Mouse (Mus musculus): ENCODE results near the gene Ccna2. TPM values are rescaled to one million over a fixed set of nuclear protein-coding genes. Genes with fewer than 3 reads are reported as not detected.

The Ccna2 gene
- polyA plus RNA-seq (2015; fragmentation: Nextera tagmentation; extraction: Ambion mirVana), result 27.6 and 45.0 TPM in 2 replicates

GRCm38 (mm10) chr3:36571827-36572378 is at the start of gene Ccna2:
TSS of gene Ccna2 (minus strand) at chr3:36572150.

GRCm38 (mm10) chr3:36613202-36613907 is 41.4 kb upstream of the Ccna2 start, which contains the start of gene Bbs7:
TSS of gene Bbs7 (minus strand) at chr3:36613477.

GRCm38 (mm10) chr3:36552406-36553047 is 19.4 kb downstream of the Ccna2 start, which contains the start of gene Exosc9:
TSS of gene Exosc9 (plus strand) at chr3:36552606.

GRCm38 (mm10) chr3:36521073-36522060 is 50.6 kb downstream of the Ccna2 start, which contains the start of gene Gm11549:
TSS of gene Gm11549 (minus strand) at chr3:36521813.

Other genes with a start within 250 kb of the Ccna2 start
- gene Anxa5, start 96.3 kb downstream of the Ccna2 start, polyA plus RNA-seq (2015; fragmentation: Nextera tagmentation; extraction: Ambion mirVana), result 354 and 365 TPM in 2 replicates
- 4.1 and 4.3 TPM in 2 replicates for gene 1810062G17Rik, start 96.2 kb downstream of the Ccna2 start, polyA plus RNA-seq (2015; fragmentation: Nextera tagmentation; extraction: Ambion mirVana)
- 0.08 and 0.23 TPM in 2 replicates for gene Gm11549, start 50.3 kb downstream of the Ccna2 start, polyA plus RNA-seq (2015; fragmentation: Nextera tagmentation; extraction: Ambion mirVana)
- 36.9 and 37.1 TPM in 2 replicates for gene Exosc9, start 19.5 kb downstream of the Ccna2 start, polyA plus RNA-seq (2015; fragmentation: Nextera tagmentation; extraction: Ambion mirVana)
- 5.2 and 5.4 TPM in 2 replicates for gene Bbs7, start 41.3 kb upstream of the Ccna2 start, polyA plus RNA-seq (2015; fragmentation: Nextera tagmentation; extraction: Ambion mirVana)
- 1.4 and 1.8 TPM in 2 replicates for gene Trpc3, start 118.0 kb upstream of the Ccna2 start, polyA plus RNA-seq (2015; fragmentation: Nextera tagmentation; extraction: Ambion mirVana)

All from urinary bladder, postnatal 0 days (tissue).